ENCODE assay signal across 27 mouse cellular contexts in genomic region chr11:111666336-111666735, GRCm38 (mm10).
A peak's percentile ranks its signal among the peaks of the same experiment; 100 is the strongest.
DNase-seq lines count a peak whose midpoint lies in the region; ATAC-seq lines count a peak whose summit lies in the region.
"Had no signal": no experiment of that assay in that cellular context is flagged by ENCODE, and none has a peak within 500 bp of the region (broad histone marks: within the 10 kb centered on the region; RNA-seq: fewer than 3 reads in every experiment).

No protein-coding gene starts in this region.

- DNase-seq in embryo, embryonic 11 days = peak; percentile 44
- no peak for DNase-seq in embryo, embryonic 10 days (ENCODE audit: low spot score)
- DNase-seq in embryonic facial prominence, embryonic 11.5 days (ENCODE audit: low spot score) = peak; percentile 85
- DNase-seq in limb, embryonic 10.5 days (ENCODE audit: low spot score) = peak; percentile 42
- DNase-seq in right cerebral cortex, postnatal 4 days = no peak
- DNase-seq: adrenal gland, postnatal 10 days; adrenal gland, postnatal 36 days; B cell, adult 2 months; cerebellum, adult 18-20 months; cerebellum, adult 9-10 months; cerebellum, postnatal 14 days; forebrain, postnatal 0 days; gastrocnemius, postnatal 25 days; heart, adult 18-20 months; heart, postnatal 14 days; heart, postnatal 4 days; kidney, adult 11 months had no signal

- ATAC-seq in embryonic facial prominence, embryonic 11.5 days (replicated peaks; ENCODE audit: insufficient number of reproducible peaks, low FRiP score, low TSS enrichment, low read depth) = no peak
- no peak for ATAC-seq in megakaryocyte, adult 5-6 weeks (ENCODE audit: poor library complexity, severe bottlenecking)
- ATAC-seq: forebrain, embryonic 14.5 days; forebrain, postnatal 0 days; intestine, embryonic 15.5 days; Patski had no signal

- no peaks in the 10 kb centered on the region for H3K36me3 ChIP-seq in embryonic facial prominence, embryonic 11.5 days (replicated peaks; ENCODE audit: control insufficient read depth, insufficient read depth, low read depth, low read length)
- H3K36me3 ChIP-seq in limb, embryonic 10.5 days = no peaks in the 10 kb centered on the region
- H3K36me3 ChIP-seq: embryonic facial prominence, embryonic 15.5 days; G1E; heart, embryonic 10.5 days; heart, embryonic 13.5 days; hindbrain, embryonic 15.5 days; intestine, embryonic 15.5 days had no signal

- no peaks in the 10 kb centered on the region; the same call in 1 of the 2 replicates for H3K27me3 ChIP-seq in embryonic facial prominence, embryonic 11.5 days (ENCODE audit: control insufficient read depth, insufficient read depth, low read length)
- no peaks in the 10 kb centered on the region for H3K27me3 ChIP-seq in limb, embryonic 10.5 days (ENCODE audit: low read depth, poor library complexity, severe bottlenecking)
- H3K27me3 ChIP-seq: CH12.LX; embryonic facial prominence, embryonic 15.5 days; heart, embryonic 13.5 days; hindbrain, embryonic 15.5 days; intestine, embryonic 15.5 days; Patski had no signal

- H3K27ac ChIP-seq in embryonic facial prominence, embryonic 11.5 days (replicated peaks; ENCODE audit: low read depth, low read length) = no peak overlapping the region
- H3K27ac ChIP-seq in limb, embryonic 10.5 days = peak overlapping the region; percentile 64
- H3K27ac ChIP-seq: embryonic facial prominence, embryonic 15.5 days; heart, embryonic 10.5 days; heart, embryonic 13.5 days; hindbrain, embryonic 15.5 days; intestine, embryonic 15.5 days had no signal

- no peaks in the 10 kb centered on the region for H3K4me1 ChIP-seq in embryonic facial prominence, embryonic 11.5 days (ENCODE audit: control insufficient read depth, insufficient read depth, low read length)
- peaks cover 25% of the 10 kb centered on the region for H3K4me1 ChIP-seq in limb, embryonic 10.5 days
- H3K4me1 ChIP-seq: embryonic facial prominence, embryonic 15.5 days; heart, embryonic 10.5 days; heart, embryonic 13.5 days; hindbrain, embryonic 15.5 days; intestine, embryonic 15.5 days had no signal

- H3K9me3 ChIP-seq in embryonic facial prominence, embryonic 11.5 days (replicated peaks; ENCODE audit: control insufficient read depth, low read length) = no peaks in the 10 kb centered on the region
- no peaks in the 10 kb centered on the region for H3K9me3 ChIP-seq in limb, embryonic 10.5 days (replicated peaks)
- H3K9me3 ChIP-seq: embryonic facial prominence, embryonic 15.5 days; G1E; heart, embryonic 10.5 days; heart, embryonic 13.5 days; hindbrain, embryonic 15.5 days; intestine, embryonic 15.5 days had no signal

- H3K4me3 ChIP-seq in embryonic facial prominence, embryonic 11.5 days (ENCODE audit: low read depth, low read length) = no peak overlapping the region
- no peak overlapping the region for H3K4me3 ChIP-seq in limb, embryonic 10.5 days
- H3K4me3 ChIP-seq: embryonic facial prominence, embryonic 15.5 days; heart, embryonic 10.5 days; heart, embryonic 13.5 days; hindbrain, embryonic 15.5 days; intestine, embryonic 15.5 days had no signal

- 44% methylated on average over 6 of the region's 6 CpGs for WGBS in embryonic facial prominence, embryonic 11.5 days
- WGBS in limb, embryonic 10.5 days = 58% methylated on average over 6 of the region's 6 CpGs

- no peak overlapping the region for H3K9ac ChIP-seq in embryonic facial prominence, embryonic 11.5 days (replicated peaks; ENCODE audit: low read length)
- H3K9ac ChIP-seq: embryonic facial prominence, embryonic 15.5 days; forebrain, postnatal 0 days; heart, embryonic 13.5 days; hindbrain, embryonic 15.5 days; intestine, embryonic 15.5 days had no signal

- H3K4me2 ChIP-seq in embryonic facial prominence, embryonic 11.5 days (ENCODE audit: low read depth, low read length) = no peak overlapping the region
- H3K4me2 ChIP-seq: embryonic facial prominence, embryonic 15.5 days; heart, embryonic 13.5 days; hindbrain, embryonic 15.5 days; intestine, embryonic 15.5 days had no signal

Comparison
In these comparisons a context has a peak if more than half of its experiments do, and no peak if none do; other contexts are left out.
1. DNase-seq: peak in embryo, embryonic 11 days (single experiment), embryonic facial prominence, embryonic 11.5 days (single experiment) and limb, embryonic 10.5 days (single experiment); none in embryo, embryonic 10 days (single experiment) and right cerebral cortex, postnatal 4 days (single experiment).